Mouse (Mus musculus): ENCODE measurements around the gene Gla.
"Not testable (repeated sequence)": the region's sequence is repeated elsewhere in the genome, so short reads cannot be mapped to it uniquely, and the experiment has no call there.

Gla gene

GRCm38 (mm10) chrX:134588261-134588660 lies 12.7 kb downstream of the Gla start:
- DNase-seq (ENCODE audit: low read depth, low spot score): no peak

GRCm38 (mm10) chrX:134586447-134586846 lies 14.5 kb downstream of the Gla start:
- no peak for DNase-seq (ENCODE audit: low read depth, low spot score)

GRCm38 (mm10) chrX:134585103-134586002 lies 15.6 kb downstream of the Gla start, which contains the start of gene Rpl36a:
TSS of gene Rpl36a (plus strand) at chrX:134585654.
- peak; percentile 85 for DNase-seq (ENCODE audit: low read depth, low spot score)

- DNase-seq (ENCODE audit: low read depth, low spot score): no peak
These were observed 17.8 kb downstream of the Gla start, which contains the start of gene Btk for GRCm38 (mm10) chrX:134582888-134583669. TSS of gene Btk (minus strand) at chrX:134583570.

GRCm38 (mm10) chrX:134582270-134582669 lies 18.7 kb downstream of the Gla start:
- DNase-seq (ENCODE audit: low read depth, low spot score): no peak

GRCm38 (mm10) chrX:134580528-134581305 lies 20.2 kb downstream of the Gla start:
- DNase-seq (ENCODE audit: low read depth, low spot score): no peak

- no peak for DNase-seq (ENCODE audit: low read depth, low spot score)
These were observed 23.0 kb downstream of the Gla start for GRCm38 (mm10) chrX:134577896-134578295.

- no peak for DNase-seq (ENCODE audit: low read depth, low spot score)
These were observed 34.2 kb downstream of the Gla start for GRCm38 (mm10) chrX:134566536-134567222.

- DNase-seq (ENCODE audit: low read depth, low spot score): no peak
These were observed 36.6 kb downstream of the Gla start for GRCm38 (mm10) chrX:134564326-134564725.

GRCm38 (mm10) chrX:134554425-134554824 lies 46.5 kb downstream of the Gla start:
- no peak for DNase-seq (ENCODE audit: low read depth, low spot score)

GRCm38 (mm10) chrX:134553326-134553725 lies 47.6 kb downstream of the Gla start:
- no peak for DNase-seq (ENCODE audit: low read depth, low spot score)

GRCm38 (mm10) chrX:134550903-134551302 lies 50.0 kb downstream of the Gla start:
- peak; percentile 30 for DNase-seq (ENCODE audit: low read depth, low spot score)

- no peak for DNase-seq (ENCODE audit: low read depth, low spot score)
These were observed 53.6 kb downstream of the Gla start for GRCm38 (mm10) chrX:134547330-134547729.

GRCm38 (mm10) chrX:134541955-134542308 lies 59.0 kb downstream of the Gla start:
- no peak for DNase-seq (ENCODE audit: low read depth, low spot score)

- peak; percentile 49 for DNase-seq (ENCODE audit: low read depth, low spot score)
These were observed 59.6 kb downstream of the Gla start, which contains the start of gene Timm8a1 for GRCm38 (mm10) chrX:134541145-134541954. TSS of gene Timm8a1 (minus strand) at chrX:134541865.

- DNase-seq (ENCODE audit: low read depth, low spot score): no peak
These were observed 60.4 kb downstream of the Gla start for GRCm38 (mm10) chrX:134540414-134541135.

- not testable (repeated sequence) for DNase-seq (ENCODE audit: low read depth, low spot score)
These were observed 61.1 kb downstream of the Gla start for GRCm38 (mm10) chrX:134539795-134540194.
